Mouse (Mus musculus): ENCODE results near the gene Uhrf1.

GRCm38 (mm10) chr17:56332987-56333386 lies 29.9 kb downstream of the Uhrf1 start:
- TF ChIP-seq CTCF (conservative IDR thresholded peaks at IDR 0.05 in 1 of 2, IDR thresholded peaks at IDR 0.05 in 1 of 2; ENCODE audit: low read depth in 2 of 2, low read length in 2 of 2) (peak; percentile 31 to 57; a peak in 3 of 4 replicates), ZNF384 (IDR thresholded peaks at IDR 0.05; ENCODE audit: low read depth, low read length) (no peak)
